Mouse (Mus musculus): ENCODE data around the gene Sh3gl1. TPM values are rescaled to one million over a fixed set of nuclear protein-coding genes. Genes with fewer than 3 reads are reported as not detected.
"Not testable (repeated sequence)": the region's sequence is repeated elsewhere in the genome, so short reads cannot be mapped to it uniquely, and the experiment has no call there.

Sh3gl1 gene
- polyA plus RNA-seq, 1 experiment from 2014 or later, result 155 TPM

- WGBS, result 77% methylated on average over 6 of the region's 6 CpGs
- H3K4me3 ChIP-seq; H3K4me1 ChIP-seq; DNase-seq (ENCODE audit: low spot score); H3K27ac ChIP-seq; H3K27me3 ChIP-seq (ENCODE audit: insufficient read depth, poor library complexity, severe bottlenecking); H3K9me3 ChIP-seq: not testable (repeated sequence)
- peaks cover 100% of the 10 kb centered on the region for H3K36me3 ChIP-seq
Measured at GRCm38 (mm10) chr17:56065715-56066114, 29.3 kb upstream of the Sh3gl1 start.

DNA sequence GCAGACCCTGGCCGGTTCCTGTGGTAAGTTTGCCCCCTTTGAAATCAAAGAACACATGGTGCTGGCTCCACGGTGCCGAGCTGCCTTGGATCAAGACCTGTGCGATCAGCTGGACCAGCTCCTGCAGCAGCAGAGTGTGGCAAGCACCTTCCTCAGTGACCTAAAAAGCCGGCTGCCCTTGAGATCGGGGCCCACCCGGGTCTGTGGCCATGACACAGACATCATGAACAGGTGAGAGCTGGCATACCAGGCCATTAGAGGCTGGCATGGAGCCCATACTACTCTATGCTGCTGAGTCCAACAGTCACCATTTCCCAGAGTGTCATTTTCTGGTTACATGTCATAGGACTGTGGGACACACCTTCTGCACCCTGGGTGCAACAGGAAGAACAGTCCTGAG, 25.6 kb upstream of the Sh3gl1 start:
- Histone ChIP-seq H3K4me1 (no peaks in the 10 kb centered on the region), H3K27ac (no peak overlapping the region), H3K4me3 (no peak overlapping the region), H3K9me3 (no peaks in the 10 kb centered on the region), H3K36me3 (peaks cover 99% of the 10 kb centered on the region), H3K27me3 (ENCODE audit: insufficient read depth, poor library complexity, severe bottlenecking) (no peaks in the 10 kb centered on the region)
- no peak for DNase-seq (ENCODE audit: low spot score)
- 95% methylated on average over 7 of the region's 7 CpGs for WGBS

- no peak overlapping the region for H3K27ac ChIP-seq
- WGBS, result 79% methylated on average over 11 of the region's 11 CpGs
- peaks cover 87% of the 10 kb centered on the region for H3K36me3 ChIP-seq
- no peak for DNase-seq (ENCODE audit: low spot score)
- no peaks in the 10 kb centered on the region for H3K4me1 ChIP-seq
- H3K9me3 ChIP-seq, result no peaks in the 10 kb centered on the region
- no peaks in the 10 kb centered on the region for H3K27me3 ChIP-seq (ENCODE audit: insufficient read depth, poor library complexity, severe bottlenecking)
- H3K4me3 ChIP-seq, result no peak overlapping the region
Measured at GRCm38 (mm10) chr17:56057381-56058120, 21.1 kb upstream of the Sh3gl1 start.

GRCm38 (mm10) chr17:56055945-56056678, 19.7 kb upstream of the Sh3gl1 start:
- 66% methylated on average over 4 of the region's 4 CpGs for WGBS
- no peaks in the 10 kb centered on the region for H3K9me3 ChIP-seq
- H3K4me1 ChIP-seq, result no peaks in the 10 kb centered on the region
- no peak overlapping the region for H3K4me3 ChIP-seq
- H3K27ac ChIP-seq, result no peak overlapping the region
- H3K27me3 ChIP-seq (ENCODE audit: insufficient read depth, poor library complexity, severe bottlenecking), result no peaks in the 10 kb centered on the region
- no peak for DNase-seq (ENCODE audit: low spot score)
- H3K36me3 ChIP-seq, result peaks cover 86% of the 10 kb centered on the region

DNA sequence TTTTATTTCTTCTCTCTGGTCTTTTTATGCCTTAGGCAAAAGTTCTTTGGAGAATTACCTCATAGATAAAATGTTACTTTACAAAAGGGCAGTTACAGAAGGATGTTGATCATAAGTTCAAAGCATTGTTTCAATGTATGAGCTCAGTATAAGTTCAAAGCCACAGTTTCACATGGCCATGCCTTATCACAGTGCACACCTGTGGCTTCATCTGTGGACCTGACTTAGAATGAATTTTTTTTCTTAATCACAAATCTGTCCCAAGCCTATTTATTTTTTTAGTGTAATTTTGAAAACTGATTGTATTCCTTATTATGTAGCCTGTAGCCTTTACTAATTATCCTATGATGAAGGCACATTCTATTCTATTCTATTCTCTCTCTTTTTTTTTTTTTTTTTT, 18.5 kb upstream of the Sh3gl1 start:
- no peaks in the 10 kb centered on the region for H3K4me1 ChIP-seq
- H3K27ac ChIP-seq, result no peak overlapping the region
- no peak for DNase-seq (ENCODE audit: low spot score)
- H3K9me3 ChIP-seq, result no peaks in the 10 kb centered on the region
- no peaks in the 10 kb centered on the region for H3K27me3 ChIP-seq (ENCODE audit: insufficient read depth, poor library complexity, severe bottlenecking)
- peaks cover 86% of the 10 kb centered on the region for H3K36me3 ChIP-seq
- no peak overlapping the region for H3K4me3 ChIP-seq

DNA sequence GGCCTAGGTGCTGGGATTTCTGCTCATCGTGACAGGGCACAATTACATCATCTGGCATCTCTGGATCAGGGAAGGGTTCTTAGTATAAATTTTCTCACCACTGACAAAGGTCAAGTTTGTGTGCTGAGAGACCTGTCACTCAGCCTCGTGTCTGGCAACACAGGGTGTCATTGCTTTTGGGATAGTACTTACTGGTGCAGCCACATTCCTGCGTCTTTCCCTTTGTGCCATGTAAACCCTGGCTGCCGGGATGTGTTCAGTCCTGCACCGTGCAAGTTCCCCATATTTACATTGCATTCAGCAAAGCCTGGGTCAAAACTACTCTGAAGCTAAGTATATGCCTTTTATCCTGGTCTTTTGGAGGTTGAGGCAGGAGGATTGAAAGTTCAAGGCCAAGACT, 14.9 kb upstream of the Sh3gl1 start:
- Histone ChIP-seq H3K36me3 (peaks cover 86% of the 10 kb centered on the region), H3K27me3 (ENCODE audit: insufficient read depth, poor library complexity, severe bottlenecking) (no peaks in the 10 kb centered on the region), H3K27ac (no peak overlapping the region), H3K4me1 (no peaks in the 10 kb centered on the region), H3K4me3 (no peak overlapping the region), H3K9me3 (no peaks in the 10 kb centered on the region)
- 90% methylated on average over 5 of the region's 5 CpGs for whole genome bisulfite sequencing
- no peak for DNase-seq (ENCODE audit: low spot score)

GRCm38 (mm10) chr17:56040857-56041163, 4.4 kb upstream of the Sh3gl1 start:
- 2% methylated on average over 12 of the region's 12 CpGs for WGBS
- Histone ChIP-seq H3K4me1 (peaks cover 16% of the 10 kb centered on the region; the same call in 1 of the 2 replicates), H3K9me3 (no peaks in the 10 kb centered on the region), H3K4me3 (peak overlapping the region; percentile 88), H3K27ac (peak overlapping the region; percentile 94), H3K36me3 (peaks cover 24% of the 10 kb centered on the region), H3K27me3 (ENCODE audit: insufficient read depth, poor library complexity, severe bottlenecking) (no peaks in the 10 kb centered on the region)
- DNase-seq (ENCODE audit: low spot score), result no peak

- H3K36me3 ChIP-seq, result peaks cover 19% of the 10 kb centered on the region
- H3K27ac ChIP-seq, result peak within 1 kb of the TSS; percentile 94
- peak within 1 kb of the TSS; percentile 88 for H3K4me3 ChIP-seq
- under 1% methylated on average over 68 of the region's 68 CpGs for WGBS
- peak; percentile 99 for DNase-seq (ENCODE audit: low spot score)
- peaks cover 17% of the 10 kb centered on the region for H3K4me1 ChIP-seq
- H3K27me3 ChIP-seq (ENCODE audit: insufficient read depth, poor library complexity, severe bottlenecking), result no peaks in the 10 kb centered on the region
- no peaks in the 10 kb centered on the region for H3K9me3 ChIP-seq
Measured at GRCm38 (mm10) chr17:56040030-56040856, 3.8 kb upstream of the Sh3gl1 start, which contains the start of gene Chaf1a. TSS of gene Chaf1a (plus strand) at chr17:56040439.

GRCm38 (mm10) chr17:56039345-56039744, 2.9 kb upstream of the Sh3gl1 start:
- 0 out of 2 replicates have a peak overlapping the region, but pooled peaks have one; percentile 94 for H3K27ac ChIP-seq
- 75% methylated on average over 4 of the region's 4 CpGs for WGBS

GRCm38 (mm10) chr17:56038583-56039261, 2.3 kb upstream of the Sh3gl1 start:
- Histone ChIP-seq H3K4me1 (peaks cover 31% of the 10 kb centered on the region), H3K27ac (no peak overlapping the region), H3K4me3 (no peak overlapping the region), H3K9me3 (no peaks in the 10 kb centered on the region), H3K27me3 (ENCODE audit: insufficient read depth, poor library complexity, severe bottlenecking) (no peaks in the 10 kb centered on the region), H3K36me3 (peaks cover 16% of the 10 kb centered on the region)
- WGBS, result 83% methylated on average over 8 of the region's 8 CpGs
- DNase-seq (ENCODE audit: low spot score), result no peak

More at GRCm38 (mm10) chr17:56039345-56039744, 2.9 kb upstream of the Sh3gl1 start:
- no peak for DNase-seq (ENCODE audit: low spot score)
- peaks cover 26% of the 10 kb centered on the region for H3K4me1 ChIP-seq
- peak overlapping the region; percentile 88; the same call in 1 of the 2 replicates for H3K4me3 ChIP-seq
- peaks cover 16% of the 10 kb centered on the region for H3K36me3 ChIP-seq
- H3K27me3 ChIP-seq (ENCODE audit: insufficient read depth, poor library complexity, severe bottlenecking), result no peaks in the 10 kb centered on the region
- H3K9me3 ChIP-seq, result no peaks in the 10 kb centered on the region

DNA sequence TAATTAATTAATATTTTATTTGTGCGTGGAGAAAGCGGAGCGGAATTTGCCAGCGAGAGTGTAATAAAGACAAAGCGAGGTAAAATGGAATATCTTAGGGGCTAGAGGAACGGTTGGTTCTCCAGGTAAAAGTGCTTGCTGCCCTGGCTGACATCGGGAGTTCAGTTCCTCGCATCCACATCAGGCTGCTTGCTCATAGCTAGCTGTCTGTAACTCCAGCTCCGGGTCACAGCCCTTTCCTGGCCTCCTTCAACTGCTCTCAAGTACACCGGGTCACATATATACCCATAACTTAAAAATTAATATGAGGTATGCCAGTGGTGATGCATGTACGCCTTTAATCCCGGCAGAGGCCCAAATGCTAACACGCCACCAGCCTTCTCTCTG, 459 bp upstream of the Sh3gl1 start:
- no peaks in the 10 kb centered on the region for H3K27me3 ChIP-seq (ENCODE audit: insufficient read depth, poor library complexity, severe bottlenecking)
- H3K36me3 ChIP-seq, result peaks cover 28% of the 10 kb centered on the region
- H3K9me3 ChIP-seq, result no peaks in the 10 kb centered on the region
- 39% methylated on average over 13 of the region's 13 CpGs for WGBS
- DNase-seq (ENCODE audit: low spot score), result no peak
- peak overlapping the region; percentile 96 for H3K27ac ChIP-seq
- peak overlapping the region; percentile 92 for H3K4me3 ChIP-seq
- peaks cover 42% of the 10 kb centered on the region for H3K4me1 ChIP-seq

GRCm38 (mm10) chr17:56035216-56035615, 1.2 kb downstream of the Sh3gl1 start:
- Histone ChIP-seq H3K27ac (0 out of 2 replicates have a peak overlapping the region, but pooled peaks have one; percentile 96), H3K4me1 (peaks cover 39% of the 10 kb centered on the region), H3K36me3 (peaks cover 35% of the 10 kb centered on the region), H3K27me3 (ENCODE audit: insufficient read depth, poor library complexity, severe bottlenecking) (no peaks in the 10 kb centered on the region), H3K9me3 (no peaks in the 10 kb centered on the region), H3K4me3 (peak overlapping the region; percentile 92)
- WGBS, result 74% methylated on average over 4 of the region's 4 CpGs
- no peak for DNase-seq (ENCODE audit: low spot score)
